Mouse (Mus musculus): ENCODE data around the gene Cog7. TPM values are rescaled to one million over a fixed set of nuclear protein-coding genes. Genes with fewer than 3 reads are reported as not detected.

Gene Cog7
- total RNA-seq, 2 experiments from 2014 or later = 4.2 to 4.4 TPM

GRCm38 (mm10) chr7:121906879-121907278 is 74.6 kb downstream of the Cog7 start:
- no peak for ATAC-seq (replicated peaks; ENCODE audit: low FRiP score, poor library complexity, severe bottlenecking)

- no peak for ATAC-seq (replicated peaks; ENCODE audit: low FRiP score, poor library complexity, severe bottlenecking)
Observed at GRCm38 (mm10) chr7:121902757-121903411, 78.6 kb downstream of the Cog7 start.

- ATAC-seq (replicated peaks; ENCODE audit: low FRiP score, poor library complexity, severe bottlenecking) = no peak
Observed at GRCm38 (mm10) chr7:121899940-121900339, 81.6 kb downstream of the Cog7 start.

GRCm38 (mm10) chr7:121899311-121899710 is 82.2 kb downstream of the Cog7 start:
- peak; percentile 54; the same call in 1 of the 2 replicates for ATAC-seq (replicated peaks; ENCODE audit: low FRiP score, poor library complexity, severe bottlenecking)

GRCm38 (mm10) chr7:121896689-121897088 is 84.8 kb downstream of the Cog7 start:
- ATAC-seq (replicated peaks; ENCODE audit: low FRiP score, poor library complexity, severe bottlenecking) = no peak

- no peak for ATAC-seq (replicated peaks; ENCODE audit: low FRiP score, poor library complexity, severe bottlenecking)
Observed at GRCm38 (mm10) chr7:121890636-121891360, 90.7 kb downstream of the Cog7 start.

- no peak for ATAC-seq (replicated peaks; ENCODE audit: low FRiP score, poor library complexity, severe bottlenecking)
Observed at GRCm38 (mm10) chr7:121880246-121880645, 101.3 kb downstream of the Cog7 start.

- ATAC-seq (replicated peaks; ENCODE audit: low FRiP score, poor library complexity, severe bottlenecking) = no peak
Observed at GRCm38 (mm10) chr7:121874784-121875183, 106.7 kb downstream of the Cog7 start.

GRCm38 (mm10) chr7:121873998-121874397 is 107.5 kb downstream of the Cog7 start:
- ATAC-seq (replicated peaks; ENCODE audit: low FRiP score, poor library complexity, severe bottlenecking) = no peak

GRCm38 (mm10) chr7:121871631-121872030 is 109.9 kb downstream of the Cog7 start:
- no peak for ATAC-seq (replicated peaks; ENCODE audit: low FRiP score, poor library complexity, severe bottlenecking)

- ATAC-seq (replicated peaks; ENCODE audit: low FRiP score, poor library complexity, severe bottlenecking) = no peak
Observed at GRCm38 (mm10) chr7:121864858-121865585, 116.5 kb downstream of the Cog7 start, which contains the start of gene Scnn1b. TSS of gene Scnn1b (plus strand) at chr7:121865038.

GRCm38 (mm10) chr7:121858939-121859338 is 122.6 kb downstream of the Cog7 start:
- ATAC-seq (replicated peaks; ENCODE audit: low FRiP score, poor library complexity, severe bottlenecking) = no peak

- ATAC-seq (replicated peaks; ENCODE audit: low FRiP score, poor library complexity, severe bottlenecking) = no peak
Observed at GRCm38 (mm10) chr7:121857177-121857884, 124.2 kb downstream of the Cog7 start.

- ATAC-seq (replicated peaks; ENCODE audit: low FRiP score, poor library complexity, severe bottlenecking) = no peak
Observed at GRCm38 (mm10) chr7:121848537-121849168, 132.9 kb downstream of the Cog7 start.

GRCm38 (mm10) chr7:121845964-121846363 is 135.5 kb downstream of the Cog7 start:
- ATAC-seq (replicated peaks; ENCODE audit: low FRiP score, poor library complexity, severe bottlenecking) = no peak

GRCm38 (mm10) chr7:121842234-121842633 is 139.3 kb downstream of the Cog7 start:
- no peak for ATAC-seq (replicated peaks; ENCODE audit: low FRiP score, poor library complexity, severe bottlenecking)

- ATAC-seq (replicated peaks; ENCODE audit: low FRiP score, poor library complexity, severe bottlenecking) = no peak
Observed at GRCm38 (mm10) chr7:121840810-121841209, 140.7 kb downstream of the Cog7 start.

GRCm38 (mm10) chr7:121836827-121837226 is 144.7 kb downstream of the Cog7 start:
- ATAC-seq (replicated peaks; ENCODE audit: low FRiP score, poor library complexity, severe bottlenecking) = no peak

GRCm38 (mm10) chr7:121835392-121835791 is 146.1 kb downstream of the Cog7 start:
- no peak for ATAC-seq (replicated peaks; ENCODE audit: low FRiP score, poor library complexity, severe bottlenecking)
